Mouse (Mus musculus) heart, postnatal 36 days (tissue): ENCODE measurements around the gene Vil1. TPM values are rescaled to one million over a fixed set of nuclear protein-coding genes. Genes with fewer than 3 reads are reported as not detected.
A peak's percentile ranks its signal among the peaks of the same experiment; 100 is the strongest.

ENCODE experiments used
- DNase-seq, 2 experiments: peaks; one replicate each; pipeline ENCODE4 v3.0.0; 2021 to 2022
- intact Hi-C: fragments of 180-260 bp; cut with DNase I; formaldehyde crosslinking; loops from one replicate; pipeline ENCODE4 v1.15.1; 2025
- total RNA-seq, 2 experiments: library from RNA; stranded (reverse); gene quantifications; 2 replicates each; pipeline ENCODE4 v1.2.3; 2021

The Vil1 gene
- total RNA-seq, 2 experiments from 2014 or later: 0.86 to 1.3 TPM

DNA sequence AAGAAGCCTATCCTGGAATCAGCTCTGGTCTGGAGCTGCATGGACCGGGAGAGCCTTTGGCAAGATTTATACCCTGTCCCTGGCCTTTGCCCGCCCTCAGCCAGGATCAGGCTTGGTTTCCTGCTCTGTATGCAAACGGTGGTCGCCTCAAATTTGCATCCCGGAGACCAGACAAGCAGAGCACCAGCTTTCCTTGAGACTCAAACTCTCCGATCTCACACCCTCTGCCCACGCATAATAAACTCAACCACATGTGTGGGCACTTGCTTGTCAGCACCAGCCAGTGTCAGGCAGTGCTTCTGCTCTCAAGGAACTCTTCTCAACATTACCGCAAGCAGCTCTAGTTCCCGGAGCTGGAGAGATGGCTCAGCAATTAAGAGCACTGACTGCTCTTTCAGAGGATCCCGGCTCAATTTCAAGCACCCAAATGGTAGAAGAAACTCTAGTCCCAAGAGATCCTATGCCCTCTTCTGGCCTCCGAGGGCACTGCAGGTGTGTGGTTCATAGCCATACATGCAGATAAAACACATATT lies 11.2 kb upstream of the Vil1 start:
- intact Hi-C loops: loop anchor here (2.0 to 10.0 kb wide), 3 partner anchors 55 to 483 kb away; partner anchors contain the start of genes Bcs1l and Zfp142
- peak; percentile 72 to 76 for DNase-seq

DNA sequence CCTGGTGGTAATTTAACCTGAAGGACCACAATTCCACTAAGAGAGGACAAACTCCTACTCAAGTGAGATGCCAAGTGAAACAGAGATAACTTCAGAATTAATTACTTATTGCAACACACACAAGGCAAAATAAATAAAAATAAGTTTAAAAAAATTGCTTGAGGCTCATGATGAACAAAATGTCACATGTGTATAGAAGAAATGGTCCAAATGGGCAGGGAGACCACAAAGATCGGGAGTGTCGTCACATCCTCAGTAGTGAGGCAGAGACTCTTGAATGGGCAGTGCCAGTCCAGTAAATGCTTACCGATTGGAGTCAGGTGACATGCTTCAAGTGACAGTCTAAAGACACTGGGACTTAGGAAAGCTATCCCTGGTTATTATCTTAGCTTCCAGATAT lies 8.6 kb upstream of the Vil1 start:
- no peak for DNase-seq
- intact Hi-C loops: no loop called here

DNA sequence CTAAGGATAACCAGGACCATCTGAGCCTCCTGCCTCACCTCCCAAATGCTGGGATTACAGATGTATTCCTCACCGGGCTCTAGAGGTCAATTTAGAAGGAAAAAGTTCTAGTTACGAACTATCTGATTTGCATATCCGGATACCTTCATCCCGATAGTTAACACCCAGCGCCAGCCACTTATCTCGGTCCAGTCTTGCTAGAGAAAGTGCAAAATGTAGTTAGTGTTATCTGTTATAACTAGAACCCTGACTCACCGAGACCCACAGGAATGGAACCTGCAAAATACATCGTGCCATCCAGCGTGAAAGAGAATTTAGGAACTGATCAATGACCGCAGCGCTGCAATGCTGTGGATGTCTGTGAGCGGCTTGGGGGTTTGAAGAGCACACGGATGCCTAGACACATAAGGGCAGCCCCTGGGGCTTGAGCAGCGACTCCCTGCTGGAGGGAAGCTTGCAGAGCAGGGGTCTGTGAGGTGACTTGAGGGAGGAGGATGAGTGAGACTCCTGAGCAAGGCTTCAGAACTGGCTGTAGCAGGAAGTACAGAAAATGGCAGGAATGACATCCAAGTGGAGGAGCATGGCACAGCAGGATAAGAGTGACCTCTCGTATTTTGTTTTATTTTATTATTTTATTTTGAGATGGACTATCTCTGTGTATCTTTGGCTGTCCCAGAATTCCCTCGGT lies 8.0 kb upstream of the Vil1 start:
- no peak for DNase-seq
- intact Hi-C loops: no loop called here

DNA sequence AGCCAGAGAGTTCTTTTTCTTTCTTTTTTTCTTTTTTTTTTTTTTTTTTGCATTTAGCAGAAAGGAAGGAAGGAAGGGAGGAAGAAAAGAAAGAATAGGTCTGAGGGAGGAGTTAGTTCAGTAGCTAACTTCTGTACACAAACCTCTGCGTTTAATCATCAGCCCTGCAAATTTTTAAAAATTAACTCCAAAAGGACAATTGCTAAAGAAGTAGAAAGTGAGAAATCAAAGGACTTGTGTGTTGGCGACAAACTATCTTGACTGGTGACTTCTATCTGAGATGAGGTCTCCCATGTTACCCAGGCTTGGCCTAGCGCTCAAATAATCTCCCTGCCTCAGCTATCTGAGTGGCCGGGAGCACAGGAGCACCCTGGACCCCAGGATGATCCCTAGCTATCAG lies 5.0 kb upstream of the Vil1 start:
- DNase-seq: no peak
- intact Hi-C loops: no loop called here

DNA sequence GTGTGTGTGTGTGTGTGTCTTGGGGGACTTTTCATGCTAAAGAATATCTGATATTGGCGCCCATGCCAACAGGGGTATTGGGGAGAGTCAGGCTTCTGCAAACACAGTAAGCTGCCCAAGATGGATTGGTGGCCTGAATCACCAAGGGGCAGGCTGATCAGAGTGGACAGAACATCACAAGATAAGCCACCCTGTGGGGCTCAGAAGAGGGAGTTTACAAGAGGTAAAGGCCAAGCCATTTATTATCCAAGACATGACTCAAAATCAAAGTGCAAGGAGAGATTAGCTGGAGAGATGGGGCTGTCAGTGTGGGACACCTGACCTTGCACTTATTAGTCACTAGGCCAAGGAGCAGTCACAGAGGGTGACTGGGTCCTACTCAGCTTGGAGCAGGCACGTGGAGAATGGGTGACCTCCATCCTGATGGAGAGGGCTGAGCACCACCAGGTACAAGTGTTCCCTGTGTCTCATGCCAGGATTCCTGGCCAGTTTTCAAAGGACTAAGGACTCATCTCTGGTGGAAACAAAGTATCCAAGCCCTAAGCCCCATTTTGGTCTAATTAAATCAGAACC lies 2.7 kb downstream of the Vil1 start:
- DNase-seq: no peak
- intact Hi-C loops: no loop called here

DNA sequence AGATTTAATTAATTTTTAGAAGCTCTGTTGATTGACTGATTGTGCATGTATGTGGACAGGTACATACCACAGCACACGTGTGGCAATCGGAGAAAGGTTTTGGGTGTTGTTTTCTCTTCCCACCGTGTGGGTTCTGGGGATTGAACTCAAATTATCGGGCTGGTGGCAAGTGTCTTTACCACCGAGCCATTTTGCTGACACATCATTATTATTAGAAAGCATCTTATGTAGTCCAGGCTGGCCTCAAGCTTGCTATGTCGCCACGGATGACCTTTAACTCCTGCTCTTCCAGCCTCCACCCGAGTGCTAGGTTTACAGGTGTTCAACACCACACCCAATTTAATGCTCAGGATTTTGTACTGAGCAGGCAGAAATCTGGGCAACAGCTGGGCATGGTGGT lies 3.5 kb downstream of the Vil1 start:
- no peak for DNase-seq
- intact Hi-C loops: no loop called here

DNA sequence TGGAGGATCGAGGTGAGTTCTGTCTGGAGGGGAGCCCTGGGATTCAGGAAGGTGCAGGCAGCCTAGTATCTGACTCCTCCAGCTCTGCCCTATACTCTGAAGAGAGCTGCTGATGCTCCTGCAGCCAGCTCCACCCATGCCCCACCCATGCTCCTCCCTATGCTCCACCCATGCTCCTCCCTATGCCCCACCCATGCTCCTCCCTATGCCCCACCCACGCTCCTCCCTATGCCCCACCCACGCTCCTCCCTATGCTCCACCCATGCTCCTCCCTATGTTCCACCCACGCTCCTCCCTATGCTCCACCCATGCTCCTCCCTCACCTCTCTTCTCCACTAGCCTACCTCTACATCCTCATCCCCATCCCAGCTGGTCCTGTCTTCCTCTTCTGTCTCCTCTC lies 6.0 kb downstream of the Vil1 start:
- intact Hi-C loops: no loop called here
- DNase-seq: no peak

DNA sequence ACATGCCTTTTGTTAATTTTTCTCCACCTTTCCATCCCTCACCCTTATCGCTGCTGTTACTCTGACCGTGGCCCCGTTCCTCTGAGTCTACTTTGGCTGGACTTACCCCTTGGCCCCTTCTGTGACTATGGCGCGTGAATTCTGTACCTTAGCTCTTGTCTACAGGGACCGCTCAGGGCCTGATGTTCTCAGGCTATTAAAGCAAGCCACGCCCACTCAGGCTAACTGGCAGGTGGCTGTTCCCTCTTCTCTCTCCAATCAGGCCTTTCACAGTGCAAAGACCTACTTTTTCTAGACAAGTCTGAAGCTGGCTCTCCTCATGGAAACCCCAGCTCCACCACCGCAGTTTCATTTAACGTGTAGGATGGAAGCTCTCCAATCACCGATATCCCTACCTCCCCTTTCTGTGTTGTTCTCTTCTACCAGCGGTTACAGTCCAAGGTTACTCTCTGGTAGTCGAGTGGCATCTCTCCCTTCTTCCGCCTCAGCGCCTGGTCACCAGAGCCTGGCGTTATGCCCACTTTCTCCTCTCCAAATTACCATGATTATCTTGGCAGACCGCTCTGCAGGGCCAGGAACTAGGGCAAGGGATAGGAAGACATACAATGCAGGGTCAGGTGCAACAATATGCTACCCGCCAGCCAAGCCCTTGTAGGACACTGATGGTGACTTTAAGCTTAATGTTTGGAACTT lies 9.7 kb downstream of the Vil1 start:
- peak in 1 of 2 experiments; percentile 25 for DNase-seq
- intact Hi-C loops: no loop called here

DNA sequence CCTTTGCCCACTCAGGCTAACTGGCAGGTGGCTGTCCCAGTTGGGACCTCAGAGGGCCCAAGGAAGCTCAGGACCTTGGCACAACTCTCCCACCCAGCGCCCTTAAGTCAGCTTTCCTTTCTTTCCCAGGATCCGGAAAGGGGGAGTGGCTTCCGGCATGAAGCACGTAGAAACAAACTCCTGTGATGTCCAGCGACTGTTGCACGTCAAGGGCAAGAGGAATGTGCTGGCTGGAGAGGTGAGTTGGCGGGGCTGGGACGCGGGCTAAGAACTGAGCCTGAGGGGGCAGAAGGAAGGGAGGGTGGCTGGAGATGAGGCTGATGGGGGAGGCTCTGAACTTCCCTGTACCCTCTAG lies 10.2 kb downstream of the Vil1 start:
- DNase-seq: peak; percentile 21 to 27
- intact Hi-C loops: no loop called here

DNA sequence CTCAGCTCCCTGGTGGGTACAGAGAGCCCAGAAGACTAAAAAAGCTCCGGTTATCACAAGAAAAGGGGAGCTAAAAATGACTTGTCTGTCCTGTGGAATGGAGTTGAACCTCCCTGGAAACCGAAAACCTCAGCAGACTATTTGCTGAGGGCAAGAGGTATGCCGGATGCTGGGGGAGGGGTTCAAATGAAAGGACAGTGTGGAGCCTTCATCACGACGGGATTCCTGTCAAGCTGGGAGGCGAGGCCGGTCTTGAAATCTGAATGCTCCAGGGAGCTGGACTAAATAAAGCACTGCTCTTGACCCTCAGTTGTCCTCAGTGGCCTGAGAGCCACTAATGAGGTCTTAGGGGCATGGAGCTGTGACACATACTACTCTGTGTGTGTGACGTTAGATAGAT lies 14.0 kb downstream of the Vil1 start:
- DNase-seq: no peak
- intact Hi-C loops: no loop called here

DNA sequence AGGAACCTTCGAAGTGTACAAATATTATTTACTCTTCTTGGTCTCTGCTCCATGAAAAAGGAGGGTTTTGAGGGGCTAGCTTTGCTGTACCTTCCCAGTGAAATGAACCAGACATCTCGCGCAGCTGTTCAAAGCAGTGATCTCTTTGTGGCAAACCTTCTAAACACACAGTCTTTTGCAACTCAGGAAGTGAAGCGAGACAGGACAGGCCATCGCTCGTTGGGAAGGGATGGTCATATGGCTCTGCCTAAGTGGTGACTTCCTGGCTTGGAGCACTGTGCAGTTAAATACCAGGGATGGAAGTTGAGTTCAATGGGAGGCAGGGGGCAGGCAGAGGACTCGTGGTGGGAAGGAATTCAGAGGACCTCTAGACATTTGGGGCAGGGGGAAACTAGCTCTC lies 16.7 kb downstream of the Vil1 start:
- intact Hi-C loops: no loop called here

DNA sequence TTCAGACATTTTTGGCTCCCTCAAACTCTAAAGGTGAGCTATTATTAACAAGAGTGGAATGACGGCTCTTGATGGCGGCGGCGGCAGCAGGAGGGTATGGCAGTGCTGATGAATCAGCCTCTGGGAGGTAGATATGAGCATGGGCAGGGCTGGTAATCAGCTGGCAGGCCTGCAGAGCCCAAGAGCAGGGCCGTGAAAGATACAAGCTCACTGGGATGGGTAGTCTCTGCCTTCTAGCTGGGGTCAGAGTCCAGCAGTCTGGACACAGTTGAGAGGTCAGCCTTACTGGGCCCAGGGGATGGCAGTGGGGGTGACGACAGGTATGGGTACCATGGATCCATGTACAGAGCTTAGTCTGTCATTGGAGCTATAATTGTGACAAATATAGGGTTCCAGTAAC lies 24.0 kb downstream of the Vil1 start:
- intact Hi-C loops: no loop called here
- DNase-seq: no peak

More for the DNA sequence above, 16.7 kb downstream of the Vil1 start:
- DNase-seq: no peak

DNA sequence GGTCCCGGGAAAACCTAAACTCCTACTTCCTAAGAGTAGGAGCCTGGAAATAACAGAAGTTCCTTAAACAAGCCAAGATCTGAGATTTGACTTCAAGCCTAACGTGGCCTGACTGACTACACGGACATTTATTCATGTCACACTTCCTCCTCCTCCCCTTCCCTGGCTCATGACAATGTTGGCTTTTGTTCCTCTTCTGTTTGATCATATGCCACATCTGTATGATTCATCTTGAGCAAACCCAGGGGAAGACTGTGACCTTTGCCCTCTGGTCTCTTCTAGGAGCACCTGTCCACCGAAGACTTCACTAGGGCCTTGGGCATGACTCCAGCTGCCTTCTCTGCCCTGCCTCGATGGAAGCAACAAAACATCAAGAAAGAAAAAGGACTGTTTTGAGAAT lies 25.4 kb downstream of the Vil1 start:
- intact Hi-C loops: no loop called here
- DNase-seq: no peak

DNA sequence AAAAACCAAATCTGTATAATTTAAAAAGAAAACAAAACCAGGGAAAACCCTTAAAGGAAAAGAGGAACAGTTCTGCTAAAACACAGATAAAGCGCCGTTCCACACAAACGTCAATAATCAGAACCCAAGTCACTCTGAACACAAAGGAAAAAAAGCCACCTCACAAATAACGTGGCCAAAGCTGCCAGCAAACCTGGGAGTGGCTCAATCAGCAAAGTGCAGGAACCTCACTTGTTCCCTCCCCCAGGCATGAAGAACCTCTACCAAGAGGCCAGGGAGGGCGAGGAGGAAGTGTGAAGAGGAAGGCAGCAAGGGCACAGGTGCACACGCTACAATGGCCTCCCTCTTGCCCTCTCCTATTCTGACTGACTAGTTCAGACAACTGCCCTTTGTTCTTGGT lies 26.4 kb downstream of the Vil1 start:
- intact Hi-C loops: no loop called here
- DNase-seq: no peak

DNA sequence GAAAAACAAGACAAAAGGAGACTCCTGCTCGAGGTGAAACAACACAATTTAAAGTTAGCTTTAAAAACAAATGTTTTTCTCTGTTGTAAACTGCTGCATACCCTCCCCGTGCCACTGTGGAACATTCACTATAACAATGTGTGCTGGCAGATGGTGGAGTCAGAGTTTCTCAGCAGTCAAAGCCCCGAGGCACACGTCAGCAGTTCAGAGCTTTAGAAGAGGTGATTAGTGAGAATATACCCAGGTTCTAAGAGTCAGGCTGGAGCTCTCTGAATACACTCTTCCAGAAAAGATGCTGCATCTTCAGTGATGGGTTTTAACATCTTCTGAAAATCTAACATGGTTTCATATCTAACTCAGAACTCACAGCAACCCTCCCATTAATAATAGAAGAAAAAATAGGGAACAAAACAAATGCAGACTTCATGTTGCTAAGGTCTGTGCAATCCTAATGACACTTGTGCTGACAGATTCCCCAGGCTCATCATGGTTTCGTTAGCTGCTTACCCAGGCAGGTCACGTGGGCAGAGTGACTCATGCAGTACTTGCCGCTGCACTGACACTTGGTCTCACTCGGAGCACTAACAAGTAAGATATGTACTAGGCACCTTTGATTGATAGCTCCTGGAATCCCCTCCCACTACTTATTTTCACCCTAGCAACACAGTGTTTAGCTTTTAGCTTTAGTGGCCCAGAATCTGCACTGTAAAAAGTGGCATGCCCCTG lies 28.7 kb downstream of the Vil1 start:
- peak; percentile 35 for DNase-seq
- intact Hi-C loops: no loop called here

DNA sequence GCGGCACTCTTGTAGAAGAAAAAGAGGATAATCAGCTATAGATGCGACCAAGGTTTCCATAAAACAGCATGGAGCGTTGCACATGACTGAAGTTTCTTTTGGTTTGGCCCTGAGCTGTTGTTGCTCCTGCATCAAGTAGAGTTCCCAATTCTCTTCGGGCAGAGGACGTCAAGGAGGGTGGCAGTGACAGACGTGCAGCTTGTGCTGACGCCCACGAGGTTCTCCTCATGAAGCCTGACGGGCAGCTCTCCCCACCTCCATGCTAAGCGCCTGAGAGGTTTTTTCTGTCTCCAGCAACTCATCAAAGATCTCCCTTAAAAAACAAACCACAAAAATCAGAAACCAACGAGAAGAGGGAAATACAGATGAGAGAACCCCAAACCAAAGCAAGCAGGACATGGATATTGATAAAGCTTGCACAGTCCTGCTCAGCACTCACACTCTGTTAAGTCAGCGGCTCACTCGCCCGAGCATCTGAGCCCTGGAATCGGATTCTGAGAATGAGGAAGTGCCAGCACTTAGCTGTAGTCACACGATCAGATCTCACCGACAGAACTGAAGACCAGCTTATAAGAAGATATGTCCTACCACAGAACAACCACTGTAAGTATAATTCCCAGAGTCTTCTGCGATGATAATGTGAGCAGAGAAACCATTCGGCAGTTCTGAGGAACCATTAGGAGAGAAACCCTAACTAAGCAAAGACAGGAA lies 30.1 kb downstream of the Vil1 start:
- DNase-seq: no peak
- intact Hi-C loops: no loop called here

DNA sequence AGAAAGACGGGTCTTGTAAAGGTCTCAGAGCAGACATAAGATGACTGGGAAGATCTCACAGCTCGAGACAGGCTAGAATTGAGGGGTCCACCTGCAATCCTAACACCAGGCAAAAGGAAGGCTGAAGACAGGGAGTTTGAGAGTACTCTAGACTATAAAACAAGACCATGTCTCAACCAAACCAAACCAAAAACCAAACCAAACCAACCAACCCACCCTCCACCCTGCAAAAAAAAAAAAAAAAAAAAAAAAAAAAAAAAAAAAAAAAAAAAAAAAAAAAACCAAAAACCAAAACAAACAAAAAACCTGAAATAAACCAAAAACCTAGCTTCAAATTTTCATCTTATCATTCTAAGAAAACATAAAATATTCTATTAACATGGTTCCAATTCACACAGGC lies 35.4 kb downstream of the Vil1 start:
- intact Hi-C loops: no loop called here
- DNase-seq: no peak

DNA sequence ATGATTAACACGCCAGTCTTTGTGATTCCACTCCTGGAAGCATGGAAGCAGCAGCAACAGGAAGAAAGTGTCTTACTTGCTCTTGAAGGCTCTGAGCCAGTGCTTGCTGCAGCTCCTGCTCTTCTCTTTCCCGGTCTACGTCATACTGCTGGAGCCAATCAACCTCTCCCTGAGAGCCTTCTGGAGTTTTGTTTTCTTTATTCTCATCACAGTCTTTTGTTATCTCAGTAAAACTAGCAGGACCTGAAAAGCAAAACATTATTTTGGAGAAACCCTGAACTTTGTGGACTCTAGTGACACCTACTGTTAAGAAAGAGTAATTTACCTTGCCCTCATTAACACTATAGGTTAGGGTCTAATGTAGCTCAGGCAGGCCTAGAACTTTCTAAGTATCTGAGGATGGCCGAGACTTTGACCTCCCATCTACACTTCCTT lies 43.5 kb downstream of the Vil1 start:
- peak; percentile 13 to 34 for DNase-seq
- intact Hi-C loops: loop anchor here (1.0 to 2.0 kb wide), 5 partner anchors 54 to 247 kb away; partner anchors contain the start of genes Aamp, Catip and Pnkd

DNA sequence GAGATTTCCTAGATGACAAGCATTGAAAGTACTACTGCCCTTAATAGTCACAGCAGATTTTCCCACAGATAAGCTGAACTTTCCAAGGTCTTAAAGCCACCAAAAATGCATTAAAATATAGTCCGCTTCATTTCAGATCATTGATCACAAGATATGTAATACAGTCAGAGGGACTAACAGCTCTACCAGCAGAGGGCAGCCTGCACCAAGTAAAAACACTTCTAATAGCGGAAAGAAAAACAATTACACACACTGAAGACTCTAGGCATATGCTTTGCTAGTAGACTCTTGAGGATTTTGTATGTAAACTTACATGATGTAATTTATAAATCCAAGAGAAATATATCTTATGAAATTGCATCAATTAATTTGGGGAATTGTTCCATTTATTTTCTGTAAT lies 51.1 kb downstream of the Vil1 start:
- intact Hi-C loops: loop anchor here (1.0 kb wide), 1 partner anchor 299 kb away; no protein-coding TSS in a partner anchor
- DNase-seq: peak; percentile 13 to 41
